ENCODE assay signal across 9 mouse cellular contexts in the genomic region with DNA sequence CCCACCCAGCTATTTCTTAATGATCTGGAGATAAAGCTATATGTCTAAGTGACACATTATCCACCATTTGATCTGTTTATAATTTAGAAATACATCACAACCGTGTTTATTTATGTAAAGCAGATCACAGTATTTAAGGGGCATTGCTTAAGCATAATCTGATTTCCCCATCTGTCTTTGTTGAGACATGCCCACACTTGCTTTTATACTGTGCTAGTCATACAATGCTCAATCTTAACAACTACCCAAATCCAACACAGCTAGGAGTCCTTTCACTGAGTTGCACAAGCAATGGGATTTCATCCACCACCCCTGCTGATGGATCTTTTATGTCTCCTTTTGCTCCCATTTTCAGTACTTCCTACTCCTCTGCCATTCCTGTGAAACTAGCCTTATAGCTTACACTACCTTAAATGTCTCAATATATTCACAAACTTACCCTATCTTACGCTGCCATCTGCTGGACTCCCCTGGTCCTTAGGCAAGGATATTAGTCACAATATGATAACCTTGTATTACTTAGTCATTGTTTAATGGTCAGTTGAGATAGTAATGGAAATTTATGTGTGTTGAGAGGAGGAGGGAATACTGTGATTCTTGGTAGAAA.
DNase-seq lines count a peak whose midpoint lies in the region; ATAC-seq and TF ChIP-seq lines count a peak whose summit lies in the region.
"Had no signal": no experiment of that assay in that cellular context is flagged by ENCODE, and none has a peak within 500 bp of the region (broad histone marks: within the 10 kb centered on the region; RNA-seq: fewer than 3 reads in every experiment).

No protein-coding gene starts in this region.

- 68% methylated on average over 2 of the region's 2 CpGs for WGBS in kidney, embryonic 15.5 days
- 42% methylated on average over 2 of the region's 2 CpGs for WGBS in embryonic facial prominence, embryonic 12.5 days
- 65% methylated on average over 2 of the region's 2 CpGs for WGBS in hindbrain, postnatal 0 days
- 57% methylated on average over 2 of the region's 2 CpGs for WGBS in midbrain, embryonic 13.5 days

- H3K36me3 ChIP-seq in kidney, embryonic 15.5 days = no peaks in the 10 kb centered on the region
- no peaks in the 10 kb centered on the region for H3K36me3 ChIP-seq in embryonic facial prominence, embryonic 12.5 days
- H3K36me3 ChIP-seq in hindbrain, postnatal 0 days (ENCODE audit: insufficient read depth, low read length) = no peaks in the 10 kb centered on the region
- no peaks in the 10 kb centered on the region for H3K36me3 ChIP-seq in midbrain, embryonic 13.5 days
- H3K36me3 ChIP-seq: embryonic facial prominence, embryonic 15.5 days had no signal

- DNase-seq in kidney, adult 18-20 months = peak; percentile 4
- DNase-seq in adrenal gland, adult (ENCODE audit: inconsistent age in 2 of 2, low spot score in 1 of 2) = peak; percentile 41 to 90
- DNase-seq in hindbrain, postnatal 0 days (ENCODE audit: low spot score) = peak; percentile 80
- peak; percentile 35 to 40 for DNase-seq in left cerebral cortex, adult 2 months (ENCODE audit: extremely low spot score in 1 of 2, low spot score in 2 of 2)

- no peak; the same call in 1 of the 2 replicates for ATAC-seq in kidney, embryonic 15.5 days (replicated peaks; ENCODE audit: low FRiP score)
- peak; percentile 28; the same call in 1 of the 2 replicates for ATAC-seq in embryonic facial prominence, embryonic 12.5 days (ENCODE audit: insufficient number of reproducible peaks, insufficient read depth, low FRiP score, low TSS enrichment)
- peak; percentile 78 for ATAC-seq in hindbrain, postnatal 0 days
- ATAC-seq in midbrain, embryonic 13.5 days = peak; percentile 74
- ATAC-seq in activated CD4-positive, CD25-positive, alpha-beta regulatory T cell, adult 4 months = no peak

- no peak overlapping the region for H3K4me3 ChIP-seq in kidney, embryonic 15.5 days (replicated peaks)
- no peak overlapping the region for H3K4me3 ChIP-seq in embryonic facial prominence, embryonic 12.5 days
- no peak overlapping the region for H3K4me3 ChIP-seq in hindbrain, postnatal 0 days (ENCODE audit: low read length)
- no peak overlapping the region for H3K4me3 ChIP-seq in left cerebral cortex, adult 2 months
- no peak overlapping the region for H3K4me3 ChIP-seq in midbrain, embryonic 13.5 days (replicated peaks)
- H3K4me3 ChIP-seq: embryonic facial prominence, embryonic 15.5 days had no signal

- no peak overlapping the region for H3K27ac ChIP-seq in kidney, embryonic 15.5 days
- H3K27ac ChIP-seq in embryonic facial prominence, embryonic 12.5 days = no peak overlapping the region
- no peak overlapping the region for H3K27ac ChIP-seq in hindbrain, postnatal 0 days
- H3K27ac ChIP-seq in left cerebral cortex, adult 2 months = no peak overlapping the region
- no peak overlapping the region for H3K27ac ChIP-seq in midbrain, embryonic 13.5 days
- H3K27ac ChIP-seq: embryonic facial prominence, embryonic 15.5 days had no signal

- H3K9me3 ChIP-seq in kidney, embryonic 15.5 days (replicated peaks) = no peaks in the 10 kb centered on the region
- H3K9me3 ChIP-seq in embryonic facial prominence, embryonic 12.5 days = no peaks in the 10 kb centered on the region
- no peaks in the 10 kb centered on the region for H3K9me3 ChIP-seq in hindbrain, postnatal 0 days (ENCODE audit: low read length)
- no peaks in the 10 kb centered on the region for H3K9me3 ChIP-seq in midbrain, embryonic 13.5 days
- H3K9me3 ChIP-seq: embryonic facial prominence, embryonic 15.5 days had no signal

- intact Hi-C loops in left cerebral cortex, adult 2 months (cut with DNase I) = loop anchor here (1.0 to 10.0 kb wide), 3 partner anchors 560 to 1165 kb away; no protein-coding TSS in a partner anchor

- H3K4me2 ChIP-seq in kidney, embryonic 15.5 days = no peak overlapping the region
- no peak overlapping the region for H3K4me2 ChIP-seq in embryonic facial prominence, embryonic 12.5 days (replicated peaks)
- no peak overlapping the region for H3K4me2 ChIP-seq in hindbrain, postnatal 0 days (ENCODE audit: low read depth, low read length)
- no peak overlapping the region for H3K4me2 ChIP-seq in midbrain, embryonic 13.5 days (replicated peaks)
- H3K4me2 ChIP-seq: embryonic facial prominence, embryonic 15.5 days had no signal

- TF ChIP-seq CTCF in hindbrain, postnatal 0 days (IDR thresholded peaks at IDR 0.05; ENCODE audit: low read depth) = peak; percentile 81
- TF ChIP-seq CTCF in left cerebral cortex, adult 2 months (IDR thresholded peaks at IDR 0.05) = peak; percentile 69

- no peaks in the 10 kb centered on the region for H3K4me1 ChIP-seq in kidney, embryonic 15.5 days
- H3K4me1 ChIP-seq in embryonic facial prominence, embryonic 12.5 days = no peaks in the 10 kb centered on the region
- no peaks in the 10 kb centered on the region for H3K4me1 ChIP-seq in hindbrain, postnatal 0 days (ENCODE audit: insufficient read depth, low read length)
- no peaks in the 10 kb centered on the region for H3K4me1 ChIP-seq in midbrain, embryonic 13.5 days (replicated peaks)
- H3K4me1 ChIP-seq: embryonic facial prominence, embryonic 15.5 days had no signal

- H3K9ac ChIP-seq in kidney, embryonic 15.5 days = no peak overlapping the region
- H3K9ac ChIP-seq in embryonic facial prominence, embryonic 12.5 days = no peak overlapping the region
- H3K9ac ChIP-seq in hindbrain, postnatal 0 days (replicated peaks; ENCODE audit: low read length) = no peak overlapping the region
- no peak overlapping the region for H3K9ac ChIP-seq in midbrain, embryonic 13.5 days (replicated peaks)
- H3K9ac ChIP-seq: embryonic facial prominence, embryonic 15.5 days had no signal

- no peaks in the 10 kb centered on the region for H3K27me3 ChIP-seq in kidney, embryonic 15.5 days
- no peaks in the 10 kb centered on the region for H3K27me3 ChIP-seq in embryonic facial prominence, embryonic 12.5 days
- no peaks in the 10 kb centered on the region for H3K27me3 ChIP-seq in hindbrain, postnatal 0 days (ENCODE audit: insufficient read depth, low read length)
- H3K27me3 ChIP-seq in midbrain, embryonic 13.5 days = peaks cover 4% of the 10 kb centered on the region; the same call in 1 of the 2 replicates
- H3K27me3 ChIP-seq: embryonic facial prominence, embryonic 15.5 days had no signal

Comparison
In these comparisons a context has a peak if more than half of its experiments do, and no peak if none do; other contexts are left out.
1. DNase-seq: peak in every context shown above with its lines; median percentile 80 in hindbrain, postnatal 0 days; 66 in adrenal gland, adult; 38 in left cerebral cortex, adult 2 months; 4 in kidney, adult 18-20 months.
2. ATAC-seq: peak in embryonic facial prominence, embryonic 12.5 days (single experiment), hindbrain, postnatal 0 days (single experiment) and midbrain, embryonic 13.5 days (single experiment); none in kidney, embryonic 15.5 days (single experiment) and activated CD4-positive, CD25-positive, alpha-beta regulatory T cell, adult 4 months (single experiment).